Mouse (Mus musculus): ENCODE results near the gene Galnt10. TPM values are rescaled to one million over a fixed set of nuclear protein-coding genes. Genes with fewer than 3 reads are reported as not detected.

Gene Galnt10
- polyA plus RNA-seq, 1 experiment from 2014 or later, result 6.1 TPM

- DNase-seq (ENCODE audit: low spot score) (no peak), ATAC-seq (no peak)
- H3K9ac ChIP-seq (replicated peaks; ENCODE audit: low read depth), result no peak overlapping the region
- H3K9me3 ChIP-seq (ENCODE audit: low read length), result no peaks in the 10 kb centered on the region
- 0 out of 2 replicates have a peak, but pooled peaks cover 4% of the 10 kb centered on the region for H3K27me3 ChIP-seq (replicated peaks; ENCODE audit: insufficient read depth, low read length)
- TF ChIP-seq EP300 (IDR thresholded peaks at IDR 0.05) (no peak), CTCF (IDR thresholded peaks at IDR 0.05) (no peak)
- whole genome bisulfite sequencing, result 59% methylated on average over 2 of the region's 2 CpGs
- no peaks in the 10 kb centered on the region for H3K36me3 ChIP-seq (ENCODE audit: insufficient read depth, low read length)
- H3K27ac ChIP-seq (ENCODE audit: low read length), result no peak overlapping the region
- H3K4me3 ChIP-seq (ENCODE audit: low read depth, low read length), result no peak overlapping the region
- H3K4me1 ChIP-seq (ENCODE audit: insufficient read depth, low read depth, low read length), result no peaks in the 10 kb centered on the region
- H3K4me2 ChIP-seq (replicated peaks; ENCODE audit: low read depth, low read length), result no peak overlapping the region
These were observed 43.3 kb upstream of the Galnt10 start for GRCm38 (mm10) chr11:57601806-57602455.

GRCm38 (mm10) chr11:57605086-57605485 lies 40.2 kb upstream of the Galnt10 start:
- 0 out of 2 replicates have a peak, but pooled peaks cover 4% of the 10 kb centered on the region for H3K27me3 ChIP-seq (replicated peaks; ENCODE audit: insufficient read depth, low read length)
- TF ChIP-seq CTCF (IDR thresholded peaks at IDR 0.05) (no peak), EP300 (IDR thresholded peaks at IDR 0.05) (no peak)
- H3K9me3 ChIP-seq (ENCODE audit: low read length), result no peaks in the 10 kb centered on the region
- H3K4me1 ChIP-seq (ENCODE audit: insufficient read depth, low read depth, low read length), result no peaks in the 10 kb centered on the region
- H3K9ac ChIP-seq (replicated peaks; ENCODE audit: low read depth), result no peak overlapping the region
- ATAC-seq, result no peak
- H3K27ac ChIP-seq (ENCODE audit: low read length), result no peak overlapping the region
- no peak overlapping the region for H3K4me2 ChIP-seq (replicated peaks; ENCODE audit: low read depth, low read length)
- no peaks in the 10 kb centered on the region for H3K36me3 ChIP-seq (ENCODE audit: insufficient read depth, low read length)
- DNase-seq (ENCODE audit: low spot score), result no peak
- H3K4me3 ChIP-seq (ENCODE audit: low read depth, low read length), result no peak overlapping the region
- 53% methylated on average over 5 of the region's 5 CpGs for WGBS

- H3K36me3 ChIP-seq (ENCODE audit: insufficient read depth, low read length), result no peaks in the 10 kb centered on the region
- DNase-seq (ENCODE audit: low spot score) (no peak), ATAC-seq (no peak)
- H3K9me3 ChIP-seq (ENCODE audit: low read length), result no peaks in the 10 kb centered on the region
- H3K4me1 ChIP-seq (ENCODE audit: insufficient read depth, low read depth, low read length), result no peaks in the 10 kb centered on the region
- H3K27me3 ChIP-seq (replicated peaks; ENCODE audit: insufficient read depth, low read length), result 0 out of 2 replicates have a peak, but pooled peaks cover 4% of the 10 kb centered on the region
- TF ChIP-seq EP300 (IDR thresholded peaks at IDR 0.05), result no peak
- no peak for TF ChIP-seq CTCF (IDR thresholded peaks at IDR 0.05)
- no peak overlapping the region for H3K27ac ChIP-seq (ENCODE audit: low read length)
- H3K4me3 ChIP-seq (ENCODE audit: low read depth, low read length), result no peak overlapping the region
- H3K4me2 ChIP-seq (replicated peaks; ENCODE audit: low read depth, low read length), result no peak overlapping the region
- H3K9ac ChIP-seq (replicated peaks; ENCODE audit: low read depth), result no peak overlapping the region
- 63% methylated on average over 3 of the region's 3 CpGs for WGBS
These were observed 39.6 kb upstream of the Galnt10 start for GRCm38 (mm10) chr11:57605660-57606059.

- DNase-seq (ENCODE audit: low spot score), result peak; percentile 19
- no peak overlapping the region for H3K9ac ChIP-seq (replicated peaks; ENCODE audit: low read depth)
- no peak overlapping the region for H3K27ac ChIP-seq (ENCODE audit: low read length)
- no peaks in the 10 kb centered on the region; the same call in 1 of the 2 replicates for H3K4me1 ChIP-seq (ENCODE audit: insufficient read depth, low read depth, low read length)
- peak; percentile 59 for ATAC-seq
- no peaks in the 10 kb centered on the region for H3K36me3 ChIP-seq (ENCODE audit: insufficient read depth, low read length)
- no peak overlapping the region for H3K4me2 ChIP-seq (replicated peaks; ENCODE audit: low read depth, low read length)
- 65% methylated on average over 9 of the region's 9 CpGs for WGBS
- H3K9me3 ChIP-seq (ENCODE audit: low read length), result no peaks in the 10 kb centered on the region
- H3K4me3 ChIP-seq (ENCODE audit: low read depth, low read length), result no peak overlapping the region
- 0 out of 2 replicates have a peak, but pooled peaks cover 6% of the 10 kb centered on the region for H3K27me3 ChIP-seq (replicated peaks; ENCODE audit: insufficient read depth, low read length)
- peak; percentile 80 for TF ChIP-seq EP300 (IDR thresholded peaks at IDR 0.05)
- no peak for TF ChIP-seq CTCF (IDR thresholded peaks at IDR 0.05)
These were observed 30.7 kb upstream of the Galnt10 start for GRCm38 (mm10) chr11:57614502-57614901.

GRCm38 (mm10) chr11:57615286-57615685 lies 30.0 kb upstream of the Galnt10 start:
- Histone ChIP-seq H3K27ac (ENCODE audit: low read length) (no peak overlapping the region), H3K4me3 (ENCODE audit: low read depth, low read length) (no peak overlapping the region), H3K9ac (replicated peaks; ENCODE audit: low read depth) (no peak overlapping the region), H3K4me2 (replicated peaks; ENCODE audit: low read depth, low read length) (no peak overlapping the region; the same call in 1 of the 2 replicates), H3K9me3 (ENCODE audit: low read length) (no peaks in the 10 kb centered on the region), H3K27me3 (replicated peaks; ENCODE audit: insufficient read depth, low read length) (0 out of 2 replicates have a peak, but pooled peaks cover 6% of the 10 kb centered on the region), H3K36me3 (ENCODE audit: insufficient read depth, low read length) (no peaks in the 10 kb centered on the region), H3K4me1 (ENCODE audit: insufficient read depth, low read depth, low read length) (no peaks in the 10 kb centered on the region; the same call in 1 of the 2 replicates)
- DNase-seq (ENCODE audit: low spot score), result peak; percentile 50
- ATAC-seq, result peak; percentile 64
- TF ChIP-seq EP300 (IDR thresholded peaks at IDR 0.05) (peak; percentile 43), CTCF (IDR thresholded peaks at IDR 0.05) (no peak)
- WGBS, result 43% methylated on average over 9 of the region's 9 CpGs

GRCm38 (mm10) chr11:57615871-57616270 lies 29.4 kb upstream of the Galnt10 start:
- 0 out of 2 replicates have a peak, but pooled peaks cover 6% of the 10 kb centered on the region for H3K27me3 ChIP-seq (replicated peaks; ENCODE audit: insufficient read depth, low read length)
- H3K4me1 ChIP-seq (ENCODE audit: insufficient read depth, low read depth, low read length), result no peaks in the 10 kb centered on the region; the same call in 1 of the 2 replicates
- H3K4me2 ChIP-seq (replicated peaks; ENCODE audit: low read depth, low read length), result no peak overlapping the region; the same call in 1 of the 2 replicates
- ATAC-seq, result no peak
- TF ChIP-seq CTCF (IDR thresholded peaks at IDR 0.05) (no peak), EP300 (IDR thresholded peaks at IDR 0.05) (no peak)
- H3K27ac ChIP-seq (ENCODE audit: low read length), result no peak overlapping the region
- DNase-seq (ENCODE audit: low spot score), result no peak
- H3K9me3 ChIP-seq (ENCODE audit: low read length), result no peaks in the 10 kb centered on the region
- H3K4me3 ChIP-seq (ENCODE audit: low read depth, low read length), result no peak overlapping the region
- no peaks in the 10 kb centered on the region for H3K36me3 ChIP-seq (ENCODE audit: insufficient read depth, low read length)
- 23% methylated on average over 13 of the region's 13 CpGs for WGBS
- no peak overlapping the region for H3K9ac ChIP-seq (replicated peaks; ENCODE audit: low read depth)

Measured in lung, postnatal 0 days (tissue).